Mouse (Mus musculus): ENCODE measurements at regions not wholly inside any gene's neighbourhood (a gene's known extent, or its start where the extent isn't known, plus 50 kb on each side); places are given as distances from the start of the nearest gene placed in this dataset.

DNA sequence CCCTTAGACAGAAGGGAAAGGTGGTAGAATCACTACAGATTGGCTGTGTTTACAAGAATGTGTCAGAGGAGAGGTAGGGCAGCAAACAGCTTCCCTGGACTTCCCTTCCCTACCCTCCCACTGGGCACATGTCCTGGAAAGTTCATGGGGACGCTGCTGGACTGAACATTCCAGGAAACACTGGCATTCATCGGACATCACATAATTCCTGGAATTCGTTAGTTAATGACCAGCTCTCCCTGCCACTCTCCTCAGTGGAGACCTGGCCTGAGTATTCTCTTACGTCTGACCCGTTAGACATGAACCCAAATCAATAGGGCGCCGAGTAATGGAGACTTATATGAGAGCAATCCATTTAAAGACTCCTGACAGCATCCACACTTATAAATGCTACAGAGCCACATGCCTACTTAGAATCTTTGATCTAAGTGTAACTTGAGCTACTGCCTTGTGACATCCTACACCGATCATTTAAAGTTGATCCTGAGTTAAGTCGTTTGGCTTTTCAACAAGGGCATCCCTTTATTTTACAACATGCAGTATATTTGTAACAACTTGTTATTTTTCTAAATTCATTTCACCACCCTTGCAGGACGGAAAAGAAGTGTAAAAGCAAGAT, 156.6 kb downstream of the Snx10 start:
- TF ChIP-seq POLR2A (IDR thresholded peaks at IDR 0.05; ENCODE audit: borderline replicate concordance, low read depth, low read length) (no peak), CTCF (IDR thresholded peaks at IDR 0.05; ENCODE audit: low read depth, low read length) (no peak)

Measured in bone marrow macrophage, adult 2 months (primary cell).